Mouse (Mus musculus): ENCODE measurements at regions not wholly inside any gene's neighbourhood (a gene's known extent, or its start where the extent isn't known, plus 50 kb on each side); places are given as distances from the start of the nearest gene placed in this dataset.
A peak's percentile ranks its signal among the peaks of the same experiment; 100 is the strongest.
"Not testable (repeated sequence)": the region's sequence is repeated elsewhere in the genome, so short reads cannot be mapped to it uniquely, and the experiment has no call there.

GRCm38 (mm10) chr14:68770411-68770810, 523.7 kb downstream of the Synb start:
- Histone ChIP-seq H3K9ac (no peak overlapping the region), H3K4me3 (no peak overlapping the region), H3K9me3 (replicated peaks) (no peaks in the 10 kb centered on the region), H3K27me3 (no peaks in the 10 kb centered on the region), H3K36me3 (ENCODE audit: poor library complexity, severe bottlenecking) (no peaks in the 10 kb centered on the region), H3K4me1 (no peaks in the 10 kb centered on the region), H3K4me2 (no peak overlapping the region), H3K27ac (no peak overlapping the region)
- 87% methylated on average over 2 of the region's 2 CpGs for WGBS
- no peak for ATAC-seq

- H3K4me2 ChIP-seq: no peak overlapping the region
- no peak overlapping the region for H3K9ac ChIP-seq
- no peaks in the 10 kb centered on the region for H3K4me1 ChIP-seq
- no peak overlapping the region for H3K27ac ChIP-seq
- no peaks in the 10 kb centered on the region for H3K9me3 ChIP-seq (replicated peaks)
- H3K36me3 ChIP-seq (ENCODE audit: poor library complexity, severe bottlenecking): no peaks in the 10 kb centered on the region
- no peak overlapping the region for H3K4me3 ChIP-seq
- WGBS: 82% methylated on average over 3 of the region's 3 CpGs
- no peaks in the 10 kb centered on the region for H3K27me3 ChIP-seq
- no peak for ATAC-seq
Measured at GRCm38 (mm10) chr14:68762916-68763315, 531.2 kb downstream of the Synb start.

- ATAC-seq: no peak
- H3K27ac ChIP-seq: no peak overlapping the region
- H3K9me3 ChIP-seq (replicated peaks): no peaks in the 10 kb centered on the region
- H3K9ac ChIP-seq: no peak overlapping the region
- WGBS: 76% methylated on average over 2 of the region's 2 CpGs
- H3K27me3 ChIP-seq: no peaks in the 10 kb centered on the region
- no peaks in the 10 kb centered on the region for H3K36me3 ChIP-seq (ENCODE audit: poor library complexity, severe bottlenecking)
- H3K4me2 ChIP-seq: no peak overlapping the region
- no peaks in the 10 kb centered on the region for H3K4me1 ChIP-seq
- no peak overlapping the region for H3K4me3 ChIP-seq
Measured at GRCm38 (mm10) chr14:68744661-68745060, 549.4 kb downstream of the Synb start.

- H3K4me3 ChIP-seq: no peak overlapping the region
- H3K9me3 ChIP-seq (replicated peaks): no peaks in the 10 kb centered on the region
- ATAC-seq: no peak
- WGBS: no CpG with 5 or more reads among the region's 1 CpGs
- H3K9ac ChIP-seq: no peak overlapping the region
- no peak overlapping the region for H3K4me2 ChIP-seq
- no peaks in the 10 kb centered on the region for H3K27me3 ChIP-seq
- H3K27ac ChIP-seq: no peak overlapping the region
- H3K4me1 ChIP-seq: no peaks in the 10 kb centered on the region
- no peaks in the 10 kb centered on the region for H3K36me3 ChIP-seq (ENCODE audit: poor library complexity, severe bottlenecking)
Measured at GRCm38 (mm10) chr14:68738474-68738873, 555.6 kb downstream of the Synb start.

GRCm38 (mm10) chr14:68735756-68736155, 558.3 kb downstream of the Synb start:
- H3K36me3 ChIP-seq (ENCODE audit: poor library complexity, severe bottlenecking); H3K9ac ChIP-seq; H3K27me3 ChIP-seq; H3K9me3 ChIP-seq (replicated peaks); H3K4me1 ChIP-seq; H3K27ac ChIP-seq; H3K4me2 ChIP-seq; H3K4me3 ChIP-seq: not testable (repeated sequence)
- 48% methylated on average over 2 of the region's 2 CpGs for WGBS
- 0 out of 2 replicates have a peak, but pooled peaks have one; percentile 24 for ATAC-seq

- Histone ChIP-seq H3K36me3 (ENCODE audit: poor library complexity, severe bottlenecking) (no peaks in the 10 kb centered on the region), H3K4me2 (no peak overlapping the region), H3K27ac (no peak overlapping the region), H3K9me3 (replicated peaks) (no peaks in the 10 kb centered on the region), H3K4me3 (no peak overlapping the region), H3K4me1 (no peaks in the 10 kb centered on the region), H3K9ac (no peak overlapping the region), H3K27me3 (no peaks in the 10 kb centered on the region)
- no peak for ATAC-seq
- 78% methylated on average over 6 of the region's 6 CpGs for WGBS
Measured at GRCm38 (mm10) chr14:68721156-68721555, 572.9 kb downstream of the Synb start.

- Histone ChIP-seq H3K27me3 (no peaks in the 10 kb centered on the region), H3K9me3 (replicated peaks) (no peaks in the 10 kb centered on the region), H3K4me2 (no peak overlapping the region), H3K4me1 (no peaks in the 10 kb centered on the region), H3K4me3 (no peak overlapping the region), H3K9ac (no peak overlapping the region), H3K36me3 (ENCODE audit: poor library complexity, severe bottlenecking) (no peaks in the 10 kb centered on the region), H3K27ac (no peak overlapping the region)
- WGBS: 86% methylated on average over 9 of the region's 9 CpGs
- ATAC-seq: no peak
Measured at GRCm38 (mm10) chr14:68719429-68720160, 574.5 kb downstream of the Synb start.

- Histone ChIP-seq H3K9ac (no peak overlapping the region), H3K27me3 (no peaks in the 10 kb centered on the region), H3K4me2 (no peak overlapping the region), H3K4me3 (no peak overlapping the region), H3K27ac (no peak overlapping the region), H3K4me1 (no peaks in the 10 kb centered on the region), H3K9me3 (replicated peaks) (no peaks in the 10 kb centered on the region), H3K36me3 (ENCODE audit: poor library complexity, severe bottlenecking) (no peaks in the 10 kb centered on the region)
- ATAC-seq: no peak
- 90% methylated on average over 6 of the region's 6 CpGs for WGBS
Measured at GRCm38 (mm10) chr14:68718846-68719245, 575.3 kb downstream of the Synb start.
